ENCODE assay signal across 16 mouse cellular contexts in genomic region chr6:21818107-21818807, GRCm38 (mm10). TPM values are rescaled to one million over a fixed set of nuclear protein-coding genes. Genes with fewer than 3 reads are reported as not detected.
DNase-seq lines count a peak whose midpoint lies in the region; ATAC-seq and TF ChIP-seq lines count a peak whose summit lies in the region.
"Had no signal": no experiment of that assay in that cellular context is flagged by ENCODE, and none has a peak within 500 bp of the region (broad histone marks: within the 10 kb centered on the region; RNA-seq: fewer than 3 reads in every experiment).

No protein-coding gene starts in this region.

- H3K27me3 ChIP-seq in heart, adult 2 months (ENCODE audit: control insufficient read depth, insufficient read depth, low read length): no peaks in the 10 kb centered on the region
- H3K27me3 ChIP-seq in liver, postnatal 0 days (ENCODE audit: insufficient read depth, low read length): no peaks in the 10 kb centered on the region
- H3K27me3 ChIP-seq: forebrain, embryonic 13.5 days; midbrain, embryonic 13.5 days had no signal

- H3K79me2 ChIP-seq in heart, adult 2 months (replicated peaks; ENCODE audit: control insufficient read depth, insufficient read depth, low read length): no peaks in the 10 kb centered on the region

- TF ChIP-seq EP300 in heart, adult 2 months (IDR thresholded peaks at IDR 0.05; ENCODE audit: insufficient read depth, low read depth, low read length): no peak
- TF ChIP-seq EP300 in liver, postnatal 0 days (IDR thresholded peaks at IDR 0.05; ENCODE audit: low read depth): no peak

- intact Hi-C loops in heart, adult 2 months (cut with DNase I): no loop called here

- no peaks in the 10 kb centered on the region for H3K9me3 ChIP-seq in liver, postnatal 0 days (ENCODE audit: low read length)
- H3K9me3 ChIP-seq: forebrain, embryonic 13.5 days; limb, embryonic 10.5 days; midbrain, embryonic 13.5 days had no signal

- H3K4me1 ChIP-seq in heart, adult 2 months (ENCODE audit: control insufficient read depth, insufficient read depth, low read length): no peaks in the 10 kb centered on the region
- peaks cover 2% of the 10 kb centered on the region for H3K4me1 ChIP-seq in lung, adult 2 months (ENCODE audit: control insufficient read depth, insufficient read depth, low read length)
- peaks cover 2% of the 10 kb centered on the region; the same call in 1 of the 2 replicates for H3K4me1 ChIP-seq in brown adipose tissue, adult 24 weeks (ENCODE audit: control insufficient read depth, insufficient read depth, insufficient read length, low read length)
- 0 out of 2 replicates have a peak, but pooled peaks cover 2% of the 10 kb centered on the region for H3K4me1 ChIP-seq in liver, postnatal 0 days (ENCODE audit: insufficient read depth)
- H3K4me1 ChIP-seq: forebrain, embryonic 13.5 days; midbrain, embryonic 13.5 days had no signal

- peaks cover 2% of the 10 kb centered on the region; the same call in 1 of the 2 replicates for H3K36me3 ChIP-seq in heart, adult 2 months (ENCODE audit: control insufficient read depth, insufficient read depth, low read length)
- H3K36me3 ChIP-seq in liver, postnatal 0 days (replicated peaks; ENCODE audit: insufficient read depth, low read length): peaks cover 4% of the 10 kb centered on the region; the same call in 1 of the 2 replicates

- H3K4me3 ChIP-seq in heart, adult 2 months: no peak overlapping the region
- H3K4me3 ChIP-seq in lung, adult 2 months (replicated peaks; ENCODE audit: extremely low read depth, low read depth, low read length): no peak overlapping the region
- no peak overlapping the region for H3K4me3 ChIP-seq in brown adipose tissue, adult 24 weeks (ENCODE audit: insufficient read depth, low read depth, low read length)
- no peak overlapping the region for H3K4me3 ChIP-seq in liver, postnatal 0 days (ENCODE audit: low read depth, low read length)
- H3K4me3 ChIP-seq: forebrain, embryonic 13.5 days; limb, embryonic 10.5 days; midbrain, embryonic 13.5 days had no signal

- H3K4me2 ChIP-seq in liver, postnatal 0 days (ENCODE audit: low read depth, low read length): no peak overlapping the region
- H3K4me2 ChIP-seq: forebrain, embryonic 13.5 days; midbrain, embryonic 13.5 days had no signal

- ATAC-seq in liver, postnatal 0 days: peak; percentile 73
- ATAC-seq: forebrain, embryonic 13.5 days; midbrain, embryonic 13.5 days had no signal

- TF ChIP-seq CTCF in heart, adult 2 months (IDR thresholded peaks at IDR 0.05): peak; percentile 66
- TF ChIP-seq CTCF in lung, adult 2 months (IDR thresholded peaks at IDR 0.05; ENCODE audit: insufficient read depth, low read length): 0 out of 2 replicates have a peak, but pooled peaks have one; percentile 30
- TF ChIP-seq CTCF in liver, postnatal 0 days (IDR thresholded peaks at IDR 0.05; ENCODE audit: low read depth): 0 out of 2 replicates have a peak, but pooled peaks have one; percentile 19

- 34% methylated on average over 5 of the region's 5 CpGs for WGBS in heart, adult 2 months
- WGBS in lung, adult 2 months: 25% methylated on average over 5 of the region's 5 CpGs
- WGBS in liver, postnatal 0 days (ENCODE audit: insufficient replicate concordance): 28% methylated on average over 5 of the region's 5 CpGs

- DNase-seq in heart, adult 2 months: peak in 1 of 2 experiments; percentile 23
- no peak for DNase-seq in heart, adult 8-10 months (ENCODE audit: low spot score)
- no peak for DNase-seq in lung, adult 2 months
- no peak for DNase-seq in lung, adult 18-20 months
- no peak for DNase-seq in liver, postnatal 0 days
- no peak for DNase-seq in neural tube, embryonic 10.5 days (ENCODE audit: extremely low spot score, low spot score)
- no peak for DNase-seq in T-cell, adult 2 months (ENCODE audit: low spot score)
- DNase-seq: adrenal gland, adult 2 months; cerebellum, adult 8-10 months; embryo, embryonic 11 days; heart, postnatal 14 days; layer of hippocampus, postnatal 36 days had no signal

- TF ChIP-seq POLR2A in heart, adult 2 months (IDR thresholded peaks at IDR 0.05; ENCODE audit: insufficient read depth, low read depth, low read length): no peak
- no peak for TF ChIP-seq POLR2A in lung, adult 2 months (IDR thresholded peaks at IDR 0.05; ENCODE audit: borderline replicate concordance, extremely low read depth, low read depth, low read length)

- H3K9ac ChIP-seq in heart, adult 2 months (ENCODE audit: low read depth, low read length): no peak overlapping the region
- H3K9ac ChIP-seq in liver, postnatal 0 days (replicated peaks): no peak overlapping the region
- H3K9ac ChIP-seq: forebrain, embryonic 13.5 days; midbrain, embryonic 13.5 days had no signal

- H3K27ac ChIP-seq in heart, adult 2 months: peak overlapping the region; percentile 45
- 0 out of 2 replicates have a peak overlapping the region, but pooled peaks have one; percentile 0 for H3K27ac ChIP-seq in brown adipose tissue, adult 24 weeks (replicated peaks; ENCODE audit: low read depth, low read length)
- peak overlapping the region; percentile 37 for H3K27ac ChIP-seq in liver, postnatal 0 days (ENCODE audit: low read depth)
- H3K27ac ChIP-seq: forebrain, embryonic 13.5 days; limb, embryonic 10.5 days; midbrain, embryonic 13.5 days had no signal

RNA-seq across cellular contexts. Expression of gene Tspan12, which starts 34.1 kb away (rescaled TPM):
- 10 to 100 TPM; 65.3 to 79.0 TPM for total RNA-seq in heart, adult 2 months (2021)
- 18.6 and 38.2 TPM in 2 replicates for polyA plus RNA-seq in heart, adult 2 months (2012; rRNA removed)
- 10 to 100 TPM; 64.1 to 69.9 (median 68.6) TPM for total RNA-seq in heart, adult 8-10 months (2022)
- 17.0 and 25.4 TPM in 2 replicates for polyA plus RNA-seq in lung, adult 2 months (2012; rRNA removed)
- 156 and 175 TPM in 2 replicates for polyA plus RNA-seq in brown adipose tissue, adult 24 weeks (2012; ENCODE audit: insufficient read depth, insufficient read length, missing spikeins)
- polyA plus RNA-seq in liver, postnatal 0 days (2015; fragmentation: Nextera tagmentation; extraction: Ambion mirVana): 117 and 133 TPM in 2 replicates
